Mouse (Mus musculus) neural tube, embryonic 15.5 days (tissue): Measurements from ENCODE around the gene Gpn2. TPM values are rescaled to one million over a fixed set of nuclear protein-coding genes. Genes with fewer than 3 reads are reported as not detected.
A peak's percentile ranks its signal among the peaks of the same experiment; 100 is the strongest.

Experiments used
- ATAC-seq: fragments of 200-750 bp; cut with Nextera tagmentation; 2 replicates; pipeline ENCODE4 v1.8.0; 2017; ENCODE audit warnings: mild to moderate bottlenecking, moderate TSS enrichment, moderate library complexity; ENCODE audit not compliant: low FRiP score
- H3K27ac ChIP-seq: fragments of 300-500 bp; sonication (generic); replicated peaks from 2 replicates; pipeline ENCODE4 v1.5.1; 2015; ENCODE audit warnings: mild to moderate bottlenecking, inconsistent platforms
- H3K27me3 ChIP-seq: fragments of 300-500 bp; sonication (generic); replicated peaks from 2 replicates; pipeline ENCODE4 v1.6.1; 2015; ENCODE audit warnings: inconsistent platforms
- H3K36me3 ChIP-seq: fragments of 300-500 bp; sonication (generic); 2 replicates; pipeline ENCODE4 v1.6.1; 2015; ENCODE audit warnings: inconsistent platforms
- H3K4me1 ChIP-seq: fragments of 300-500 bp; sonication (generic); 2 replicates; pipeline ENCODE4 v1.6.1; 2015; ENCODE audit warnings: inconsistent platforms
- H3K4me2 ChIP-seq: fragments of 300-500 bp; sonication (generic); 2 replicates; pipeline ENCODE4 v1.6.1; 2015; ENCODE audit warnings: inconsistent platforms, mild to moderate bottlenecking, moderate library complexity
- H3K4me3 ChIP-seq: fragments of 300-500 bp; sonication (generic); replicated peaks from 2 replicates; pipeline ENCODE4 v1.5.1; 2015; ENCODE audit warnings: mild to moderate bottlenecking, inconsistent platforms
- H3K9ac ChIP-seq: fragments of 300-500 bp; sonication (generic); replicated peaks from 2 replicates; pipeline ENCODE4 v1.6.1; 2015; ENCODE audit warnings: mild to moderate bottlenecking, inconsistent platforms
- H3K9me3 ChIP-seq: fragments of 300-500 bp; sonication (generic); replicated peaks from 2 replicates; pipeline ENCODE4 v1.6.1; 2016; ENCODE audit warnings: inconsistent platforms
- WGBS: fragments of 180-500 bp; shearing (Covaris S2); methylation state at CpG from one replicate; pipeline ENCODE4 v1.1.7; 2015; ENCODE audit warnings: mixed read lengths; 5-methylcytosine and 5-hydroxymethylcytosine counted together
- polyA plus RNA-seq: library from polyadenylated mRNA; unstranded; fragments of >200 nt; fragmentation: Nextera tagmentation; extraction: Ambion mirVana; gene quantifications from 2 replicates; pipeline ENCODE4 v1.2.1, GENCODE M21; 2015

Gene Gpn2
- polyA plus RNA-seq, 1 experiment from 2014 or later = 17.0 TPM

DNA sequence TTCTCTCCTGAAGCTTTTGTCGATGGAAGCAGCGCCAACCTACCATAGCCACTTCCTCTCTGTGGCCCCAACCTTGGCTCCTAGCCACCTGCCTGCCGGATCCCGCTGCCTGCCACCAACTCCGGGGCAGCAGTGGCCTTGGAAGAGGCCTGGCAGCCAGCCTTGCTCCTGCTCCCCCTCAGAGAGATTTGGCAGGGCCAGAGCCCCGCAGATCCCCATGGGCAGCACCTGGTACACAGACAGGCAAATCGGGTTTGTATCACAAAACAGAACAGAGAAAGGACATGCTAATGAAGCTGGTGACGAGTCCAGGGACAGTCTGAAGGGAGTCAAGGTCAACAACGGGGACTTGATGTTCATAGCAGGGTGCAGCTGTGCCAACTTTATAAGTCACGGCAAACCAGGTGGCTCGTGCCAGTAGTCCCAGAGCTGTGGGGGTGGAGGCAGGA is 21.0 kb upstream of the Gpn2 start:
- H3K27ac ChIP-seq = no peak overlapping the region
- no peaks in the 10 kb centered on the region for H3K4me1 ChIP-seq
- H3K9ac ChIP-seq = no peak overlapping the region
- ATAC-seq = no peak
- 66% methylated on average over 11 of the region's 11 CpGs for WGBS
- H3K27me3 ChIP-seq = no peaks in the 10 kb centered on the region
- H3K36me3 ChIP-seq = no peaks in the 10 kb centered on the region
- no peak overlapping the region for H3K4me3 ChIP-seq
- no peak overlapping the region for H3K4me2 ChIP-seq
- H3K9me3 ChIP-seq = no peaks in the 10 kb centered on the region

DNA sequence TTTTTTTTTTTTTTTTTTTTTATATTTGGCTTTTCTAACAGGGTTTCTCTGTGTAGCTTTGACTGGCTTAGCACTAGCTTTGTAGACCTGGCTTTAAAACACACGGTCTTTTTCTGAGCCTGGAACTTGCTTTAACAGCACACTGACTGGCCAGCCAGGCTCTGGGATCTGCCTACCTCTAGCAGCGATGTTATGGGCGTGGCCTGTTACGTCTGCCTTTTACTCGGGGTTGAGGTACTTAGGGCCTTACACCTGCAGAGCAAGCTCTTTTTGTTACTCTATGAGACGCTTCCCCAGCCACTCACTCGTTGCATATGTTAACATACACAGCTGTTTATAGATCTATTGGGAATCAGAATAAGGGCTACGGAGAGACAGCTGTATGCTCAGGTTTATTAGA is 16.9 kb upstream of the Gpn2 start:
- 24% methylated on average over 8 of the region's 8 CpGs for WGBS
- H3K36me3 ChIP-seq = no peaks in the 10 kb centered on the region
- H3K4me1 ChIP-seq = no peaks in the 10 kb centered on the region
- H3K9me3 ChIP-seq = no peaks in the 10 kb centered on the region
- no peak overlapping the region for H3K4me3 ChIP-seq
- H3K9ac ChIP-seq = no peak overlapping the region
- no peak overlapping the region for H3K4me2 ChIP-seq
- H3K27ac ChIP-seq = no peak overlapping the region
- no peak for ATAC-seq
- no peaks in the 10 kb centered on the region for H3K27me3 ChIP-seq

DNA sequence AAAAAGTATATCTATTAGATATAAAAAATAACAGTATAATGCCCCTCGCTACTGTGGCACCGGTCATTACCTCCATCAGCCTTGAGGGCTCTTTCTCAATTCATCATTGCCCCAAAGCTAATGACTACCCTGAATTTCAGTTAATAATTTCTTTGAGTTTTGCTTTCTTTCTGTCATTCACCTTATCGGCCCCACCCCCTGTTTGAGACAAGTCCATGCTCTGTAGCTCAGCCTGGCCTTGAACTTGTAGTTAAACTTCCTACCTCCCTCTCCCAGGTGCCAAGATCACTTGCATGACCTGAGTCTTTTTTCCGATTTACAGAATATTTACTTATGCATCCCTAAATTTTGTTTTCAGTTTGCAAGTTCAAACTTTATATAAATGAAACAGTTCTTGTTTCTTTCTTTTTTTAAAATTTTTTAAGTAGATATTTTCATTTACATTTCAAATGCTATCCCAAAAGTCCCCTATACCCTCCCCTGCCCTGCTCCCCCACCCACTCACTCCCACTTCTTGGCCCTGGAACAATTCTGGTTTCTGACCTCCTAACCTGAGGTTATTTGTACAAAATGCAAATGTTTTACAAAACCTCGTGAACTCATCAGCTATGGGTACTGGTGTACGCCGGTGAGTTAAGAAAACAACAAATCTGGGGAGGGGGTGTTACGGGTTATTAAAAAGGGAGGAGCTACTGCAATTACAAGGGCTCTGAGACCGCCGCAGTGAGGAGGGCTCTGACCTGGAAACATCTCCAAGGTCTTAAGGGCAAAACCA is 14.7 kb upstream of the Gpn2 start:
- Histone ChIP-seq H3K9ac (no peak overlapping the region), H3K4me3 (no peak overlapping the region), H3K4me1 (peaks cover 5% of the 10 kb centered on the region; the same call in 1 of the 2 replicates), H3K9me3 (no peaks in the 10 kb centered on the region), H3K36me3 (no peaks in the 10 kb centered on the region), H3K27me3 (no peaks in the 10 kb centered on the region), H3K27ac (no peak overlapping the region), H3K4me2 (no peak overlapping the region)
- 78% methylated on average over 10 of the region's 10 CpGs for WGBS
- ATAC-seq = no peak

DNA sequence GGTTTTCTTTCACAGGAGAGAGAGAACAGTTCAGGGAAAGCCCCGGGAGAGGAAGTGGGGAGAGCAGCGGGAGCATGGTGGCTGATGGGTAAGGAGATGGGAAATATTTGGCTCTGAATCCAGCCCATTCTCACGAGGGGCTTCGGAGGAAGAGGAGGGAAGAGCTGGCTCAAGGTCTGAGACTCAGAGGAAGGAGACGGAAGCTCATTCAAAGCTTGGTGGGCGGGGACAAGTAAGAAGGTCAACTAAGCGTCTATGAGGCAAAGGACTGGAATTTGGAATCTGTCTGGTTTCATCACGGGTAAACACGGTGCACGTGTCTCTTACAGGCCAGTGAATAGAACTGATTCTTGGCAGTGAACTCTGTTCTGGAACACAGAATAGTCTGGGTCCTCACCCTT is 14.1 kb upstream of the Gpn2 start:
- H3K4me2 ChIP-seq = no peak overlapping the region
- ATAC-seq = no peak
- H3K4me1 ChIP-seq = peaks cover 6% of the 10 kb centered on the region
- no peak overlapping the region for H3K4me3 ChIP-seq
- H3K27ac ChIP-seq = no peak overlapping the region
- no peaks in the 10 kb centered on the region for H3K27me3 ChIP-seq
- H3K9ac ChIP-seq = no peak overlapping the region
- 63% methylated on average over 10 of the region's 10 CpGs for WGBS
- H3K9me3 ChIP-seq = no peaks in the 10 kb centered on the region
- no peaks in the 10 kb centered on the region for H3K36me3 ChIP-seq

DNA sequence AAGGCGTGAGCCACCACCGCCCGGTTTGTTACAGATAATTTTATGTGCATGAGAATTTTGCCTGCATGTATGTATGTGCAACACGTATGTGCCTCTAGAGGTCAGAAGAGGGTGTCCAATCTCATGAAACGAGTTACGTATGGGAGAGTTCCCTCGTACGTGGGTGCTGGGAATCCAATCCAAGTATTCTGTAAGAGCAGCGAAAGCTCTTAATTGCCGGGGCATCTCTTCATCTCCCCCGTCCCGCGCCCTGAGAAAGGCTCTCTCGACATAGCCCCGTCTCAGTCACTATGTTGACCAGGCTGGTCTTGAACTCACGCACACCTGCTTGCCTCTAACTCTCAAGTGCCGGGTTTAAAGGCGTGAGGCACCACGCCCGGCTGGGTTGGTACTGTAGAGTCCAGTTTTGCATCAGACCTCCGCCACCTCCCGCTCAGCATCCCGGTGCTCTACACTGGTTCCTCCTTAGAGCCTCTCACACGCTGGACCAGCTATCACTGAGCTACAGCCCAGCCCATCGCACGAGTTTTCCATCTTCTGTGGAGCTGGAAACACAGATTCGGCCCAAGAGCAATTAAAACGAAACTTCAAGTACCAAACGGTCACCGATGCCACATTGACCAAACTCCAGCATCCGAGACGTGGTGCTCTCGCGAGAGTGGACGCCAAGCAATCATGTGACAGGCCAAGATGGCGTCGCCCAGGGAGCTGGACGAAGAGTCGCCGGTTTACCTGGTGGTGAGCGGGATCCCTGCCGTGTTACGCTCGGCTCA is 9.9 kb upstream of the Gpn2 start, which contains the start of gene Gpatch3:
Gene Gpatch3, plus strand, starts transcription at position 676 of the 773 bp plus-strand sequence.
- H3K27ac ChIP-seq = peak within 1 kb of the TSS; percentile 84
- peak within 1 kb of the TSS; percentile 82 for H3K4me2 ChIP-seq
- WGBS = 5% methylated on average over 44 of the region's 44 CpGs
- peak within 1 kb of the TSS; percentile 95 for H3K4me3 ChIP-seq
- no peaks in the 10 kb centered on the region for H3K27me3 ChIP-seq
- peaks cover 16% of the 10 kb centered on the region for H3K4me1 ChIP-seq
- H3K9me3 ChIP-seq = no peaks in the 10 kb centered on the region
- H3K9ac ChIP-seq = peak within 1 kb of the TSS; percentile 84
- peak; percentile 94 for ATAC-seq
- peaks cover 16% of the 10 kb centered on the region for H3K36me3 ChIP-seq

DNA sequence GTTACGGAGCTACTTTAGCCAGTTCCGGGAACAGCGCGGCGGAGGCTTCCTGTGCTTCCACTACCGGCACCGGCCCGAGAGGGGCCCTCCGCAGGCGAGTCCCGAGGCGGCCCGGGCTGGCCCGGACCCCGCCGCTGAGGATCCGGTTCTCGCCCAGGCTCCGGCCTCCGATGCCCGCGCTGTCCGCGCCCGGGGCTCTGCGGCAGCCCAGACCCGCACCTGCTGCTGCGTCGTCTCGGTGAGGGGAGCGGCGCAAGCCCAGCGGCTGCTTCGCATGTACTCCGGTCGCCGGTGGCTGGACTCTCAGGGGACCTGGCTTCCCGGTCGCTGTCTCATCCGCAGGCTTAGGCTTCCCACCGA is 9.3 kb upstream of the Gpn2 start:
- Histone ChIP-seq H3K4me1 (peaks cover 16% of the 10 kb centered on the region), H3K27ac (peak overlapping the region; percentile 60; the same call in 1 of the 2 replicates), H3K4me2 (peak overlapping the region; percentile 82), H3K27me3 (no peaks in the 10 kb centered on the region), H3K4me3 (peak overlapping the region; percentile 95), H3K9ac (peak overlapping the region; percentile 84), H3K9me3 (no peaks in the 10 kb centered on the region), H3K36me3 (peaks cover 22% of the 10 kb centered on the region)
- under 1% methylated on average over 41 of the region's 41 CpGs for WGBS
- ATAC-seq = peak; percentile 62; the same call in 1 of the 2 replicates

DNA sequence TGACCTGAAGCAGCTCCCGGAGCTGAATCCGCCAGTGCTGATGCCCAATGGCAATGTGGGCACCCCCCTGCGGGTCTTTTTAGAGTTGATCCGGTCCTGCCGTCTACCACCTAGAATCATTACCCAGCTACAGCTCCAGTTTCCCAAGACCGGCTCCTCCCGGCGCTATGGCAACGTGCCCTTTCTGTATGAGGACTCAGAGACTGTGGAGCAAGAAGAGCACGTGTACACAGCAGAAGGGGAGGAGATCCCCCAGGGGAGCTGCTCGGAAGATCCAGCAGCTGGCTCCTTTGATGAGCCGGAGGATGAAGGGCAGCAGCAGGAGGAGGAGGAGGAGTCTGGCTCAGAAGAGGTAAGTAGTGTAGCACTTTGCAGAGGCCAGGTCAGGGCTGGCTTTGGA is 6.2 kb upstream of the Gpn2 start:
- no peak for ATAC-seq

DNA sequence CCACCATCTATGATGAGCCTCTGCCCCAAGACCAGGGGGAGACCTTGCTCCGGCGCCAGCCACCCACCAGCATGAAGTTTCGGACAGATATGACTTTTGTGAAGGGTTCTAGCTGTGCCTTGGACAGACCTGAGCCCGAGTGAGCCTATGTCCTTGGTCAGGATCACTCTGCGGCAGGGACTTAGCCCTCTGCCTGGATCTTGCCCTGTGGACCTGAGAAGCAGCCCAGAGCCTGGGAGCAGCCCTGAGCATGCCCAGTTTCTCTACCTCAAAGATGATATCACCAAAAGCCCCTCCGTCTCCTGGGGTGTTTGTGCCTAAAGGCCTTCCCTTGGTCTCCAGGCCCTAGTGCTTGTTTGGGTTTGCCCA is 488 bp upstream of the Gpn2 start:
- H3K36me3 ChIP-seq = peaks cover 67% of the 10 kb centered on the region
- peak; percentile 42 for ATAC-seq

More for the DNA sequence above, 6.2 kb upstream of the Gpn2 start:
- Histone ChIP-seq H3K27ac (no peak overlapping the region), H3K27me3 (no peaks in the 10 kb centered on the region), H3K4me1 (peaks cover 17% of the 10 kb centered on the region), H3K9ac (no peak overlapping the region), H3K36me3 (peaks cover 48% of the 10 kb centered on the region), H3K9me3 (no peaks in the 10 kb centered on the region), H3K4me2 (no peak overlapping the region), H3K4me3 (no peak overlapping the region)
- 66% methylated on average over 12 of the region's 12 CpGs for WGBS

DNA sequence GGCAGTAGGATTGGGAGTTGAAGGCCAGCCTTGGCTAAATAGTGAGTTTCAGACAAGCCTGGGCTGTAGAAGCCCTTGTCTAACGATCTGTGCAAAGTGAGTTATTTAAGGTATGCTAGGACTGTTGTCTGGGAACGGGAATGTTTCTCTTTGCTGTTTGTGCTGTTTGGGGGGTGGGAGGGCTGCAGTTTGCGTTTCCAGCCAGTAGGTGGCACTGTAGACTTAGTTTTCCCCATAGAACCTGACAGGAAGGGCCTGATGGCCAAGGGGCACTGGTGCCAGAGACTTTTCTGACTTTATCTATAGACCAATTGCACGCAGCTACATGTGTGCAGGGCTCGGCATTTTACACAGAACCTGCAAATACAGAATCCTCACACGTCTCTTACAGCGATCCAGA is 8.4 kb downstream of the Gpn2 start:
- H3K9ac ChIP-seq = no peak overlapping the region
- H3K4me2 ChIP-seq = no peak overlapping the region
- H3K4me1 ChIP-seq = no peaks in the 10 kb centered on the region
- 0 out of 2 replicates have a peak, but pooled peaks cover 5% of the 10 kb centered on the region for H3K27me3 ChIP-seq
- no peaks in the 10 kb centered on the region for H3K9me3 ChIP-seq
- peaks cover 47% of the 10 kb centered on the region for H3K36me3 ChIP-seq
- no peak overlapping the region for H3K27ac ChIP-seq
- H3K4me3 ChIP-seq = no peak overlapping the region
- ATAC-seq = no peak
- 32% methylated on average over 7 of the region's 7 CpGs for WGBS

More for the DNA sequence above, 488 bp upstream of the Gpn2 start:
- H3K27ac ChIP-seq = peak overlapping the region; percentile 86
- no peaks in the 10 kb centered on the region for H3K9me3 ChIP-seq
- no peaks in the 10 kb centered on the region for H3K27me3 ChIP-seq
- peak overlapping the region; percentile 87 for H3K4me3 ChIP-seq
- WGBS = 64% methylated on average over 6 of the region's 6 CpGs
- H3K4me1 ChIP-seq = peaks cover 33% of the 10 kb centered on the region
- H3K9ac ChIP-seq = peak overlapping the region; percentile 81
- peak overlapping the region; percentile 100 for H3K4me2 ChIP-seq

DNA sequence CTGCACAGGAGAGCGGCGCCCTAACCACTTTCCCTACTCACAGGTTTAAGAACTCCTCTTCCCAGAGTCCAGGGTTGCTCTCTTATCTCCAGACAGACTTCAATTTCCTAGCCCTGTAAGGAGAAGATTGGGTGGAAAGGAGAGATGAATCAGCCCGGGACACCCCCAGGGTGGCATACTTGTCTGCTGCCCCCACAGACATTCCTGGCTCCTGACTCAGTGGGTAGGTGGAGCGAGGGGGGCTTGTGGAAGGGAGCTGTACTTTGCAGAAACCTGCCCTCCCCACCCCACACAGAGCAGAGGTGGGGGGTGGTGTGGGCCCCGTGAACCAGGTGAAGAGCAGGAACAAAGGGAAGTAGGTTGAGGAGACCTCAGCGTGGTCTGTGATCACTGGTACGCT is 11.4 kb downstream of the Gpn2 start:
- Histone ChIP-seq H3K27me3 (peaks cover 34% of the 10 kb centered on the region), H3K27ac (no peak overlapping the region), H3K4me3 (no peak overlapping the region), H3K4me1 (peaks cover 13% of the 10 kb centered on the region), H3K9ac (no peak overlapping the region), H3K4me2 (no peak overlapping the region), H3K9me3 (no peaks in the 10 kb centered on the region), H3K36me3 (peaks cover 17% of the 10 kb centered on the region)
- ATAC-seq = no peak
- WGBS = 80% methylated on average over 7 of the region's 7 CpGs

DNA sequence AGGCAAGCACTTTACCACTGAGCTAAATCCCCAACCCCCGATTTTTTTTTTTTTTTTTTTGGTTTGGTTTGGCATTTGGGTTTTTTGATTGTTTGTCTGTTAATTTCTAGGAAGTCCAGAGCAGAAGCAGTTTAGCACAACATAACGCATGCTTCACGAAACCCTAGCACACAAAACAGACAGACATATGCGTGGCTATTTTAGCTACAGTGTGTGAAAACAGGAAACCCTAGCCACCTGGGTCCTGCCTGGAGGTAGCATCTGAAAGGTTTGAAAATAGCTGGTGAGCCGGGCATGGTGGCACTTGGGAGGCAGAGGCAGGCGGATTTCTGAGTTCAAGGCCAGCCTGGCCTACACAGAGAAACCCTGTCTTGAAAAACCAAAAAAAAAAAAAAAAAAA is 11.9 kb downstream of the Gpn2 start:
- no peak for ATAC-seq
- Histone ChIP-seq H3K9me3 (no peaks in the 10 kb centered on the region), H3K36me3 (peaks cover 11% of the 10 kb centered on the region), H3K27me3 (peaks cover 34% of the 10 kb centered on the region), H3K9ac (no peak overlapping the region), H3K4me2 (no peak overlapping the region), H3K27ac (no peak overlapping the region), H3K4me1 (peaks cover 13% of the 10 kb centered on the region), H3K4me3 (no peak overlapping the region)
- WGBS = 89% methylated on average over 6 of the region's 6 CpGs

DNA sequence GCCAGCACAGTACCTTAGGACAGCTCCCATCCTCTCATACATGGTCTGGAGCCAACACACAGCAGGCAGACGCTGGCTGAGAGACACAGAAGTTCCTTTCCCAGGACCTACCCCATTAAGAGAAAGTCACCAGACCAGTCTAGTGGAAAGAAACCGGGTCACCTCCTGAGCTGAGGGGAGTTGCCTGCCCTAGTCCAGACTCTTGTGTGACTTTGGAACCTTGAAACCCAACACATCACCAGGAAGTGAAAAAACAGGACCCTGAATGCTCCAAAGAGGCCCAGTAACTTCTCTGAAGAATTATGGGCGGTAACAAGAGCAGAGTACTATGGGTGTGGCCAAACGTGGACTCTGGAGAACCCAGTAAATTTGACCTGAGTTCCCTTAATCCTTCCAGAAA is 14.5 kb downstream of the Gpn2 start:
- WGBS = 43% methylated on average over 4 of the region's 4 CpGs
- no peak for ATAC-seq
- H3K9ac ChIP-seq = no peak overlapping the region
- peaks cover 56% of the 10 kb centered on the region for H3K27me3 ChIP-seq
- no peak overlapping the region for H3K27ac ChIP-seq
- H3K4me1 ChIP-seq = peaks cover 19% of the 10 kb centered on the region
- H3K36me3 ChIP-seq = peaks cover 4% of the 10 kb centered on the region
- H3K9me3 ChIP-seq = no peaks in the 10 kb centered on the region
- H3K4me2 ChIP-seq = no peak overlapping the region
- H3K4me3 ChIP-seq = no peak overlapping the region
